Mouse (Mus musculus): ENCODE measurements at regions not wholly inside any gene's neighbourhood (a gene's known extent, or its start where the extent isn't known, plus 50 kb on each side); places are given as distances from the start of the nearest gene placed in this dataset.

GRCm38 (mm10) chr5:25639187-25639586 lies 66.4 kb downstream of the Xrcc2 start:
- no peak for TF ChIP-seq CTCF (IDR thresholded peaks at IDR 0.05)
- H3K4me1 ChIP-seq (ENCODE audit: control insufficient read depth, insufficient read depth, low read length) = 0 out of 2 replicates have a peak, but pooled peaks cover 2% of the 10 kb centered on the region
- H3K27ac ChIP-seq = no peak overlapping the region
- no peaks in the 10 kb centered on the region for H3K27me3 ChIP-seq (ENCODE audit: control insufficient read depth, insufficient read depth, low read length)
- intact Hi-C loops (cut with DNase I) = no loop called here
- H3K4me3 ChIP-seq = no peak overlapping the region
- peak; percentile 35 to 63 for DNase-seq
- H3K9ac ChIP-seq (ENCODE audit: low read depth, low read length) = 0 out of 2 replicates have a peak overlapping the region, but pooled peaks have one; percentile 20
- no peaks in the 10 kb centered on the region for H3K36me3 ChIP-seq (ENCODE audit: control insufficient read depth, insufficient read depth, low read length)
- WGBS = 53% methylated on average over 5 of the region's 5 CpGs
- H3K79me2 ChIP-seq (replicated peaks; ENCODE audit: control insufficient read depth, insufficient read depth, low read length) = no peaks in the 10 kb centered on the region

GRCm38 (mm10) chr5:25638097-25638496 lies 67.5 kb downstream of the Xrcc2 start:
- no peak for DNase-seq
- Histone ChIP-seq H3K79me2 (replicated peaks; ENCODE audit: control insufficient read depth, insufficient read depth, low read length) (no peaks in the 10 kb centered on the region), H3K27ac (no peak overlapping the region), H3K9ac (ENCODE audit: low read depth, low read length) (no peak overlapping the region), H3K4me1 (ENCODE audit: control insufficient read depth, insufficient read depth, low read length) (0 out of 2 replicates have a peak, but pooled peaks cover 2% of the 10 kb centered on the region), H3K36me3 (ENCODE audit: control insufficient read depth, insufficient read depth, low read length) (no peaks in the 10 kb centered on the region), H3K4me3 (no peak overlapping the region), H3K27me3 (ENCODE audit: control insufficient read depth, insufficient read depth, low read length) (no peaks in the 10 kb centered on the region)
- intact Hi-C loops (cut with DNase I) = no loop called here
- TF ChIP-seq EP300 (IDR thresholded peaks at IDR 0.05; ENCODE audit: insufficient read depth, low read depth, low read length) (no peak), POLR2A (IDR thresholded peaks at IDR 0.05; ENCODE audit: insufficient read depth, low read depth, low read length) (no peak), CTCF (IDR thresholded peaks at IDR 0.05) (no peak)

GRCm38 (mm10) chr5:25632861-25633535 lies 72.6 kb downstream of the Xrcc2 start:
- DNase-seq = no peak
- Histone ChIP-seq H3K27ac (no peak overlapping the region), H3K27me3 (ENCODE audit: control insufficient read depth, insufficient read depth, low read length) (no peaks in the 10 kb centered on the region), H3K9ac (ENCODE audit: low read depth, low read length) (no peak overlapping the region), H3K4me1 (ENCODE audit: control insufficient read depth, insufficient read depth, low read length) (no peaks in the 10 kb centered on the region), H3K36me3 (ENCODE audit: control insufficient read depth, insufficient read depth, low read length) (no peaks in the 10 kb centered on the region), H3K79me2 (replicated peaks; ENCODE audit: control insufficient read depth, insufficient read depth, low read length) (no peaks in the 10 kb centered on the region), H3K4me3 (no peak overlapping the region)
- WGBS = 82% methylated on average over 5 of the region's 5 CpGs
- TF ChIP-seq CTCF (IDR thresholded peaks at IDR 0.05) = peak; percentile 46
- TF ChIP-seq POLR2A (IDR thresholded peaks at IDR 0.05; ENCODE audit: insufficient read depth, low read depth, low read length) = no peak
- intact Hi-C loops (cut with DNase I) = no loop called here

GRCm38 (mm10) chr5:25629731-25630130 lies 75.9 kb downstream of the Xrcc2 start:
- no peaks in the 10 kb centered on the region for H3K27me3 ChIP-seq (ENCODE audit: control insufficient read depth, insufficient read depth, low read length)
- WGBS = 76% methylated on average over 4 of the region's 4 CpGs
- H3K36me3 ChIP-seq (ENCODE audit: control insufficient read depth, insufficient read depth, low read length) = no peaks in the 10 kb centered on the region
- no peak for DNase-seq
- H3K4me3 ChIP-seq = no peak overlapping the region
- H3K27ac ChIP-seq = no peak overlapping the region
- H3K9ac ChIP-seq (ENCODE audit: low read depth, low read length) = no peak overlapping the region
- TF ChIP-seq POLR2A (IDR thresholded peaks at IDR 0.05; ENCODE audit: insufficient read depth, low read depth, low read length) = no peak
- no peak for TF ChIP-seq EP300 (IDR thresholded peaks at IDR 0.05; ENCODE audit: insufficient read depth, low read depth, low read length)
- no peak for TF ChIP-seq CTCF (IDR thresholded peaks at IDR 0.05)
- intact Hi-C loops (cut with DNase I) = no loop called here
- no peaks in the 10 kb centered on the region for H3K4me1 ChIP-seq (ENCODE audit: control insufficient read depth, insufficient read depth, low read length)
- no peaks in the 10 kb centered on the region for H3K79me2 ChIP-seq (replicated peaks; ENCODE audit: control insufficient read depth, insufficient read depth, low read length)

GRCm38 (mm10) chr5:25628504-25628903 lies 77.1 kb downstream of the Xrcc2 start:
- 80% methylated on average over 5 of the region's 5 CpGs for WGBS
- no peaks in the 10 kb centered on the region for H3K79me2 ChIP-seq (replicated peaks; ENCODE audit: control insufficient read depth, insufficient read depth, low read length)
- no peak overlapping the region for H3K27ac ChIP-seq
- DNase-seq = no peak
- no peak overlapping the region for H3K9ac ChIP-seq (ENCODE audit: low read depth, low read length)
- H3K27me3 ChIP-seq (ENCODE audit: control insufficient read depth, insufficient read depth, low read length) = no peaks in the 10 kb centered on the region
- no peaks in the 10 kb centered on the region for H3K4me1 ChIP-seq (ENCODE audit: control insufficient read depth, insufficient read depth, low read length)
- H3K4me3 ChIP-seq = no peak overlapping the region
- H3K36me3 ChIP-seq (ENCODE audit: control insufficient read depth, insufficient read depth, low read length) = no peaks in the 10 kb centered on the region
- TF ChIP-seq CTCF (IDR thresholded peaks at IDR 0.05) = no peak
- no peak for TF ChIP-seq EP300 (IDR thresholded peaks at IDR 0.05; ENCODE audit: insufficient read depth, low read depth, low read length)
- TF ChIP-seq POLR2A (IDR thresholded peaks at IDR 0.05; ENCODE audit: insufficient read depth, low read depth, low read length) = no peak
- intact Hi-C loops (cut with DNase I) = no loop called here

DNA sequence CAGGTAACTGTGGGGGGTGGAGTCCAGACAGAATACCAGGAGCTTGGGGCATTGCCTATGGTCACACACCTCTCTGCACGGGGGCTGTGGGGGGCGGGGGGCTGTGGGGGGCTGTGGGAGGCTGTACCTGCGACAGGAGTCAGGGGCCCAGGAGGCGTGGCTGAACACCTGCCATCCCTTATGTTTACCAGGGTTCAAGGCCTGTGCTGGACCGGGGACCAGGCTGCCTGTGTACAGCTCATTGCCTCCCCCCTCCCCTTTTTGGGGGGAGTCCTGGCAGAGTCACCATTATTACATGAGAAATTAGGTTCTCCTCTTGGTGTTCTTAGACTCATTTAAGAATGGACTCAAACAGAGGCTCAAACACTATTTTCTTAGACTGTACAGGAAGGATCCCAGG lies 78.5 kb downstream of the Xrcc2 start:
- H3K27me3 ChIP-seq (ENCODE audit: control insufficient read depth, insufficient read depth, low read length) = no peaks in the 10 kb centered on the region
- no peak for DNase-seq
- intact Hi-C loops (cut with DNase I) = no loop called here
- H3K27ac ChIP-seq = no peak overlapping the region
- no peaks in the 10 kb centered on the region for H3K4me1 ChIP-seq (ENCODE audit: control insufficient read depth, insufficient read depth, low read length)
- TF ChIP-seq CTCF (IDR thresholded peaks at IDR 0.05) (no peak), POLR2A (IDR thresholded peaks at IDR 0.05; ENCODE audit: insufficient read depth, low read depth, low read length) (no peak), EP300 (IDR thresholded peaks at IDR 0.05; ENCODE audit: insufficient read depth, low read depth, low read length) (no peak)
- no peaks in the 10 kb centered on the region for H3K79me2 ChIP-seq (replicated peaks; ENCODE audit: control insufficient read depth, insufficient read depth, low read length)
- H3K9ac ChIP-seq (ENCODE audit: low read depth, low read length) = no peak overlapping the region
- 80% methylated on average over 5 of the region's 5 CpGs for whole genome bisulfite sequencing
- no peaks in the 10 kb centered on the region for H3K36me3 ChIP-seq (ENCODE audit: control insufficient read depth, insufficient read depth, low read length)
- no peak overlapping the region for H3K4me3 ChIP-seq

All from heart, adult 2 months (tissue).